Mouse (Mus musculus) stomach, embryonic 15.5 days (tissue): ENCODE results near the gene Sdk2. TPM values are rescaled to one million over a fixed set of nuclear protein-coding genes. Genes with fewer than 3 reads are reported as not detected.

Experiments
- ATAC-seq: fragments of 200-750 bp; cut with Nextera tagmentation; 2 replicates; pipeline ENCODE4 v1.8.0; 2017; ENCODE audit warnings: low read depth, moderate number of reproducible peaks, moderate TSS enrichment; ENCODE audit not compliant: insufficient read depth, low FRiP score
- H3K27ac ChIP-seq: fragments of 300-500 bp; sonication (generic); 2 replicates; pipeline ENCODE4 v1.5.1; 2015; ENCODE audit warnings: mild to moderate bottlenecking, inconsistent platforms
- H3K27me3 ChIP-seq: fragments of 300-500 bp; sonication (generic); replicated peaks from 2 replicates; pipeline ENCODE4 v1.6.1; 2015; ENCODE audit warnings: inconsistent platforms
- H3K36me3 ChIP-seq: fragments of 300-500 bp; sonication (generic); 2 replicates; pipeline ENCODE4 v1.6.1; 2015; ENCODE audit warnings: inconsistent platforms
- H3K4me1 ChIP-seq: fragments of 300-500 bp; sonication (generic); 2 replicates; pipeline ENCODE4 v1.6.1; 2015; ENCODE audit warnings: inconsistent platforms
- H3K4me2 ChIP-seq: fragments of 300-500 bp; sonication (generic); 2 replicates; pipeline ENCODE4 v1.6.1; 2015; ENCODE audit warnings: mild to moderate bottlenecking, inconsistent platforms
- H3K4me3 ChIP-seq: fragments of 300-500 bp; sonication (generic); replicated peaks from 2 replicates; pipeline ENCODE4 v1.5.1; 2015; ENCODE audit warnings: inconsistent platforms
- H3K9ac ChIP-seq: fragments of 300-500 bp; sonication (generic); 2 replicates; pipeline ENCODE4 v1.6.1; 2015; ENCODE audit warnings: inconsistent platforms
- H3K9me3 ChIP-seq: fragments of 300-500 bp; sonication (generic); 2 replicates; pipeline ENCODE4 v1.6.1; 2016; ENCODE audit warnings: inconsistent platforms
- WGBS: fragments of 180-500 bp; shearing (Covaris S2); methylation state at CpG from one replicate; pipeline ENCODE4 v1.1.7; 2015; 5-methylcytosine and 5-hydroxymethylcytosine counted together
- polyA plus RNA-seq: library from polyadenylated mRNA; unstranded; fragments of >200 nt; fragmentation: Nextera tagmentation; extraction: Ambion mirVana; gene quantifications from 2 replicates; pipeline ENCODE4 v1.2.1, GENCODE M21; 2015

The Sdk2 gene
- 3.0 and 3.2 TPM in 2 replicates for polyA plus RNA-seq

- 3% methylated on average over 50 of the region's 52 CpGs for WGBS
- peaks cover 29% of the 10 kb centered on the region for H3K27me3 ChIP-seq
- H3K27ac ChIP-seq, result peak within 1 kb of the TSS; percentile 86
Measured at GRCm38 (mm10) chr11:114066951-114067762, at the start of gene Sdk2. Gene Sdk2 (minus strand): TSS chr11:114067046.

GRCm38 (mm10) chr11:114115077-114115476 lies 48.2 kb upstream of the Sdk2 start:
- Histone ChIP-seq H3K9me3 (no peaks in the 10 kb centered on the region), H3K4me2 (no peak overlapping the region), H3K27me3 (no peaks in the 10 kb centered on the region), H3K9ac (no peak overlapping the region), H3K36me3 (no peaks in the 10 kb centered on the region), H3K27ac (no peak overlapping the region), H3K4me1 (no peaks in the 10 kb centered on the region), H3K4me3 (no peak overlapping the region)
- 77% methylated on average over 13 of the region's 13 CpGs for WGBS
- no peak for ATAC-seq

More at GRCm38 (mm10) chr11:114066951-114067762, at the start of gene Sdk2:
- Histone ChIP-seq H3K4me2 (peak within 1 kb of the TSS; percentile 98), H3K9ac (peak within 1 kb of the TSS; percentile 69), H3K9me3 (no peaks in the 10 kb centered on the region), H3K4me1 (peaks cover 28% of the 10 kb centered on the region), H3K36me3 (no peaks in the 10 kb centered on the region), H3K4me3 (peak within 1 kb of the TSS; percentile 60)
- peak; percentile 77 for ATAC-seq

DNA sequence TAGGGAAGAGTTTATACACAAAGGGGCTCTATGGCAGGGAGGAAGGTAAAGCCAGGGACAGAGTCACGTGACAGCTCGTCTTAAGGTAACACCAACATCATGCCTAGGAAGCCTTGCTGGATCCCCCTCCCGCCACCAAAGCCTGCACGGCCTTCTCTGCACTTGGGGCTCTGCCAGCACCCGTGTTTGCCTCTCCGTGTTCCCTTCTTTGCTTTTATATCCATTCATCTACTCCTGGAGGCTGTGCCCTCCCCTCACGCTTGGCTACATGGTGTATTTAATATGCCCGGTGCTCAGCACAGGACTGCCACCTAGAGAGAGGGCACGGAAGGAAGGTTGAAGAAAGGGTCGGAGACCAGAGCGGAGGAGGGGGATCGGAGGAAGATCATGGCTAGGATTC lies 47.8 kb upstream of the Sdk2 start:
- no peak overlapping the region for H3K9ac ChIP-seq
- H3K4me1 ChIP-seq, result no peaks in the 10 kb centered on the region
- H3K27me3 ChIP-seq, result no peaks in the 10 kb centered on the region
- ATAC-seq, result no peak
- 65% methylated on average over 12 of the region's 12 CpGs for WGBS
- H3K9me3 ChIP-seq, result no peaks in the 10 kb centered on the region
- H3K36me3 ChIP-seq, result no peaks in the 10 kb centered on the region
- H3K4me2 ChIP-seq, result no peak overlapping the region
- H3K4me3 ChIP-seq, result no peak overlapping the region
- H3K27ac ChIP-seq, result no peak overlapping the region

DNA sequence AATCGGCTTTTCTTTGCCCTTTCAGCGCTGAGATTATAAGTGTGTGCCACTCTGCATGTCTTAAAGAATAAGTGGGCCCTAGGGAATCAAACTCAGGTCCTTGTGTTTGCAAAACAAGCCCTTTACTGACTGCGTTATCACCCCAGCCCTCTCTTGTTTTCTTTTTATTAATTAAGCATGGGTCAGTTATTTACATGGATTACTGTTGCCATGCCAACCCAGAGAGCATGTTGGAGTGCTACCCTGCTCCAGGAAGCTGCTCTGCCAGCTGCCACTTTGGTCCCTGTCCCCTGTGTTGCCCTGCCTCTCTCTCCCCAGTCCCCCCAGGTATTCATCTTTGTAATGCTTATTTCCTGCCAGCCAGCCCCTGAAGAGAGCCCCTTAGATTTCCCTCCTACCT lies 44.0 kb upstream of the Sdk2 start:
- H3K27ac ChIP-seq, result no peak overlapping the region
- H3K4me2 ChIP-seq, result no peak overlapping the region
- 72% methylated on average over 3 of the region's 3 CpGs for WGBS
- no peak overlapping the region for H3K4me3 ChIP-seq
- no peaks in the 10 kb centered on the region for H3K4me1 ChIP-seq
- ATAC-seq, result no peak
- H3K27me3 ChIP-seq, result no peaks in the 10 kb centered on the region
- H3K9me3 ChIP-seq, result no peaks in the 10 kb centered on the region
- H3K9ac ChIP-seq, result no peak overlapping the region
- no peaks in the 10 kb centered on the region for H3K36me3 ChIP-seq

DNA sequence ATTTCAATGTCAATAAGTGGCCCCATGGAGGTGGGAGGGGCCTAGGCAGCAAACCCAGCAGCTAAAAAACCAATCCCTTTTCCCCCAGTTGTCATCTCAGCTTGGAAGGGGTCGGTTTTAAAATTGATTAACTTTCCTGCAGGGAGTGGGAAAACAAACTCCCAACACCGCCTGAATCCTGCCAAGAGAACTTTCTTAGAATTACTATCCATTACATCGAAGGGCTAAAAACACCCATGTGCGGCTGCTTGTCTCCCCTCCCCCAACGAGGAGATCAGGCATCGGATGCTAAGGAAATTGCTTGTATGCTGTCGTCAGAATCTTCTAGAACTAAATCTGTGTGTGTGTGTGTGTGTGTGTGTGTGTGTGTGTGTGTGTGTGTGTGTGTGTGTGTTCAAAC lies 26.8 kb upstream of the Sdk2 start:
- Histone ChIP-seq H3K27ac (no peak overlapping the region), H3K9me3 (no peaks in the 10 kb centered on the region), H3K36me3 (no peaks in the 10 kb centered on the region), H3K27me3 (no peaks in the 10 kb centered on the region), H3K4me3 (no peak overlapping the region), H3K9ac (no peak overlapping the region), H3K4me1 (no peaks in the 10 kb centered on the region), H3K4me2 (no peak overlapping the region)
- 45% methylated on average over 7 of the region's 7 CpGs for WGBS
- no peak for ATAC-seq

DNA sequence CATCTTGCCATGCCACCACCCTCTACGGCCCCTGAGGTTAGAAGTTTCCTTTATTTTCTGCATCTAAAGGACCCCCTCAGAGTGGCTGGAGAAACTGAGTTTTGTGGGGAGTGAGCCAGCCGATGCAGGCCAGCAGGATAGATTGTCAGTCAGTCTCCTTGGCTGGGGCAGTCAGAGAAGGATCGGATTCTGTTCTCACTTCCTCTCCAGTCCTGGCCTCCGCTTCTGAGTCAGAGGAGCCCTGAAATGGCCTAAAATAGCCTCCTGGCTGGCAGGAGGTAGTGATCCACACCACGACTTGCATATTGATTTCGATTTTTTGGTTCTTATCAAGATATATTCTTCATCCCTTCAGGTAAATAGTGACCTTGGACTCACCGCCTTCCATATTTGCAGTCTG lies 26.3 kb upstream of the Sdk2 start:
- H3K9me3 ChIP-seq, result no peaks in the 10 kb centered on the region
- no peak for ATAC-seq
- no peaks in the 10 kb centered on the region for H3K27me3 ChIP-seq
- H3K36me3 ChIP-seq, result no peaks in the 10 kb centered on the region
- no peaks in the 10 kb centered on the region for H3K4me1 ChIP-seq
- H3K27ac ChIP-seq, result no peak overlapping the region
- WGBS, result 46% methylated on average over 7 of the region's 7 CpGs
- H3K4me2 ChIP-seq, result no peak overlapping the region
- no peak overlapping the region for H3K9ac ChIP-seq
- H3K4me3 ChIP-seq, result no peak overlapping the region

DNA sequence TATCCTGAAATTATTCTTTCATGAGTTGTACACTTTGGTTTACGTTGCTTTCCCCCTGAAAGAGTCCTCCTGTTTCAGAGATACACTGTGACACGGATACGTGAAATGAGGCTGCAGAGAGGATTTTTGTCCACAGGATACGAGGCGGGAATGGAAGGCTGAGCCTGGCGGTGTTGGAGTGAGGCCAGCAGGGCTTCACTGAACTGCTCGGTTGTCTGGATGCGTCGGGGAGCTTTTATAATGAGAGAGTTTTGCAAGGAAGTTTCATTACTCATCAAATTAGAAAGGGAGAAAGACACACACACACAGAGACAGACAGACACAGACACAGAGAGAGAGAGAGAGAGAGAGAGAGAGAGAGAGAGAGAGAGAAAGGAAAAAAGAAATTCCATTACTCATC lies 13.8 kb upstream of the Sdk2 start:
- H3K27ac ChIP-seq, result no peak overlapping the region

DNA sequence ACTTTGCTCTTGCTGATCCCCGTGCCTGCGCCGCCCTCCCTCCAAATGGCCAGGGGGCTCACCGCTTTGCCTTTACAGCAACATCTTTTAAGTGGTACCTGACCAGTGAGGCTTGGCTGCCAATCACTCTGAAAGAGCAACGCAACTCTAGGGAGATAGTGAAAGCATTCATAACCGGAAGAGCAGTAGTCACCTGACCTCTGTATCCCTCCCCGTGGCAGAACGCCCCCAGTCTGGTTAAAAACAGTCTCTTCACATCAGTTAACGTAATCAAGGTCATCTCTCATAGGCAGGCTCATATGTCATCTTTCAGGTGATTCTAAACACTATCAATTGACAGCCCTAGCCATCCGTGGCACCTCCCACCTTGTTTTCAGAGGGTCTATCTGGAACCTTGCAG lies 5.8 kb upstream of the Sdk2 start:
- H3K36me3 ChIP-seq, result no peaks in the 10 kb centered on the region
- ATAC-seq, result no peak
- H3K27me3 ChIP-seq, result peaks cover 11% of the 10 kb centered on the region; the same call in 1 of the 2 replicates
- peaks cover 5% of the 10 kb centered on the region; the same call in 1 of the 2 replicates for H3K4me1 ChIP-seq
- H3K4me2 ChIP-seq, result no peak overlapping the region
- 69% methylated on average over 10 of the region's 10 CpGs for WGBS
- no peak overlapping the region for H3K27ac ChIP-seq
- no peak overlapping the region for H3K4me3 ChIP-seq
- no peaks in the 10 kb centered on the region for H3K9me3 ChIP-seq
- no peak overlapping the region for H3K9ac ChIP-seq

More for the DNA sequence above, 13.8 kb upstream of the Sdk2 start:
- no peak for ATAC-seq
- Histone ChIP-seq H3K4me1 (no peaks in the 10 kb centered on the region), H3K4me2 (no peak overlapping the region), H3K4me3 (no peak overlapping the region), H3K36me3 (no peaks in the 10 kb centered on the region), H3K27me3 (no peaks in the 10 kb centered on the region), H3K9me3 (no peaks in the 10 kb centered on the region), H3K9ac (no peak overlapping the region)
- WGBS, result 30% methylated on average over 9 of the region's 9 CpGs

DNA sequence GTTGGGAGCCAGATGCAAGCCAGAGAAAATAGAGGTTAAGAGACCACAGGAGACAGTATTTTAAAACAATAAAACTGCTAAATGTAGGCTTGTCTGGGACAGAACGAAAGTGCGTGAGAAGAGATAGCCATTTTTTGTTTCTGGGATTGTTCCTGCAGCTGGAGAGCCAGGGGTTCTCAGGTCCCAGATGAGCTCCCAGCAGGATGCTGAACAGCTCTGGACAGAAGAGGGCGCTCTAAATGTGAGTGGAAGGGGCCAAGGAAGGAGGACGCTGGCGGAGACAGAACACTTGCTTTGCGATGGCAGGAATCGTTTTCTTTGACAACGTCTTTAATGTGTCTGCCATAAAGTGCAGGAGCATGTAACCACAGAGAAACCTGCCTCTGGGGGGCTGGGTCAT lies 5.2 kb upstream of the Sdk2 start:
- WGBS, result 35% methylated on average over 8 of the region's 8 CpGs

DNA sequence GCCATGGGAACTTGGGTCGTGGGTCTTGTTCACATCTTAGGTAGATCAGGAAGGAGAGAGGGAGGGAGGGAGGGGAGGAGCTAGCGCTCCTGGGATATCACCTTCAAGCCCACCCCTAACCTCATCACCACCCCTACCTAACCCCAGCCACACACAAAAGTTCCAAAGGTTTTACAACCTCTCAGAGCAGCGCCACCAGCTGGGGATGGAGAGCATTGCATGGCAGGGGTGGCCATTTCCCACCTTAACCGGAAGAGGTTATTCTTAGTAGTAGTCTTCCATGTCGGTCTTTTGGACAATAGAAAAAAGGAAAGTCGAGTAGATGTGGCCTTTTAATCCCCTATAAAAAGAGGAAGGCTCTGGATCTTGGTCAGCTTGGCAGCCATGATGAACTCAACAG lies 4.0 kb upstream of the Sdk2 start:
- Histone ChIP-seq H3K27ac (no peak overlapping the region), H3K4me3 (no peak overlapping the region), H3K27me3 (peaks cover 18% of the 10 kb centered on the region), H3K36me3 (no peaks in the 10 kb centered on the region), H3K9ac (no peak overlapping the region), H3K4me2 (no peak overlapping the region), H3K4me1 (peaks cover 14% of the 10 kb centered on the region), H3K9me3 (no peaks in the 10 kb centered on the region)
- ATAC-seq, result no peak
- 63% methylated on average over 6 of the region's 6 CpGs for WGBS

More for the DNA sequence above, 5.2 kb upstream of the Sdk2 start:
- Histone ChIP-seq H3K9me3 (no peaks in the 10 kb centered on the region), H3K4me1 (peaks cover 7% of the 10 kb centered on the region; the same call in 1 of the 2 replicates), H3K27ac (no peak overlapping the region), H3K4me2 (no peak overlapping the region), H3K36me3 (no peaks in the 10 kb centered on the region), H3K9ac (no peak overlapping the region), H3K4me3 (no peak overlapping the region), H3K27me3 (peaks cover 11% of the 10 kb centered on the region; the same call in 1 of the 2 replicates)
- ATAC-seq, result no peak

DNA sequence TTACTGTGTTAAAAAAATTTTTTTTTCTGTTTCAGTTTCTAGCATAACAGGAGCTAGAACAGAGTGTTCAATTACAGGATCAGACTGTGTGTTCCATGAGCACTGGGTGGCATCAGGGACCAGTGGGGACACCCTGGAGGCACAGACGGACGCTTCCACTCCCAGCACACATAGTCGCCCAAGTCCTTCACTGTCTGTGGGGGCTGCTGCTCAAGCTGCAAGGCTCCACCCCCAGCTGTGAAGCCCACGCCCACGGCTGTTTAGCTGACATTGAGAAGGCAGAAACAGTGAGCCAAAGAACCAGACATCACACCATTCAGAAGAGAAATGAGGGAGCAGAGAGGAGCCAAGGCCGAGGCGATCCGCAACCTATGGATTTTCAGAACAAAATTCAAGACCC lies 3.3 kb upstream of the Sdk2 start:
- Histone ChIP-seq H3K9ac (no peak overlapping the region), H3K4me1 (peaks cover 21% of the 10 kb centered on the region), H3K27ac (no peak overlapping the region), H3K4me2 (no peak overlapping the region), H3K27me3 (peaks cover 22% of the 10 kb centered on the region), H3K36me3 (no peaks in the 10 kb centered on the region), H3K9me3 (no peaks in the 10 kb centered on the region), H3K4me3 (no peak overlapping the region)
- ATAC-seq, result no peak
- 64% methylated on average over 8 of the region's 8 CpGs for WGBS

GRCm38 (mm10) chr11:114068390-114068789 lies 1.5 kb upstream of the Sdk2 start:
- H3K4me1 ChIP-seq, result peaks cover 28% of the 10 kb centered on the region
- 7% methylated on average over 5 of the region's 5 CpGs for WGBS
- no peak overlapping the region for H3K9ac ChIP-seq
- peaks cover 29% of the 10 kb centered on the region for H3K27me3 ChIP-seq
- H3K9me3 ChIP-seq, result no peaks in the 10 kb centered on the region
- no peak overlapping the region for H3K4me3 ChIP-seq
- no peaks in the 10 kb centered on the region for H3K36me3 ChIP-seq
- 0 out of 2 replicates have a peak overlapping the region, but pooled peaks have one; percentile 11 for H3K4me2 ChIP-seq
- ATAC-seq, result no peak
- peak overlapping the region; percentile 86; the same call in 1 of the 2 replicates for H3K27ac ChIP-seq
